Comparison of ENCODE assay signal across 9 mouse cellular contexts in the genomic region with DNA sequence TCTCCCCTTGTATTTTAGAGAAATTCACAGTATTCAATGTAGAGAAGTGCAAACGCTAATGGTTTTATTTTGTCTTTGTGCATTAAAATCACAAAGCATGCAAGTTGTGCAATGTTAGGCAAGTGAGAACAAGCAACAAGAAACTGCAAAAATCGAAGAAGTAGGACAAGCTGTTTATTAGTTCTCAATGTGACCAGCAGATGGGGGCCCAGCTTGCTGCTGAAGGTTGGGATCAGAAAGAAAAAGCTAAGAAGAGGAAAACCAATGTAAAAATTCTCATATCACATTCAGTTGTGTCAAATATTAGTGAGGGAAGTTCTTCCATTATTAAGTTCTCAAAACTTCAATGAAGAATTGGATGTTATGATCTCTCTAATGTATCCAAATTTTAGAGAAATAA.
DNase-seq lines count a peak whose midpoint lies in the region; ATAC-seq and TF ChIP-seq lines count a peak whose summit lies in the region.
"Had no signal": no experiment of that assay in that cellular context is flagged by ENCODE, and none has a peak within 500 bp of the region (broad histone marks: within the 10 kb centered on the region; RNA-seq: fewer than 3 reads in every experiment).

No protein-coding gene starts in this region.

- POLR2A ChIA-PET in Patski (lab: Charles Lee), result no interaction called here

- TF ChIP-seq CTCF in left cerebral cortex, adult 2 months (IDR thresholded peaks at IDR 0.05), result peak; percentile 47
- peak; percentile 38 for TF ChIP-seq CTCF in Patski (IDR thresholded peaks at IDR 0.05)

- no peak overlapping the region for H3K4me3 ChIP-seq in left cerebral cortex, adult 2 months

- intact Hi-C loops in left cerebral cortex, adult 2 months (cut with DNase I), result no loop called here

- no peak overlapping the region for H3K27ac ChIP-seq in left cerebral cortex, adult 2 months

- H3K27me3 ChIP-seq in Patski, result no peaks in the 10 kb centered on the region

- DNase-seq in cerebellum, postnatal 10 days, result peak; percentile 68 to 70
- DNase-seq in left cerebral cortex, adult 2 months (ENCODE audit: extremely low spot score in 1 of 2, low spot score in 2 of 2), result peak in 1 of 2 experiments; percentile 11
- no peak for DNase-seq in left cerebral cortex, adult 8-10 months (ENCODE audit: low spot score in 2 of 2)
- no peak for DNase-seq in Patski (ENCODE audit: low read depth, low spot score)
- peak; percentile 2 for DNase-seq in layer of hippocampus, adult 9-11 months
- no peak for DNase-seq in thymus, postnatal 25 days
- no peak for DNase-seq in ovary, postnatal 14 days (ENCODE audit: low spot score)
- DNase-seq: heart, postnatal 36 days had no signal

- in situ Hi-C loops in Patski (cut with MboI; ENCODE audit: low pct_unique_long_range_greater_than_20kb), result no loop called here

- ATAC-seq in cerebellum, adult (ENCODE audit: insufficient number of reproducible peaks, low FRiP score, low TSS enrichment), result no peak
- ATAC-seq in Patski, result no peak

- CTCF ChIA-PET in Patski (lab: Charles Lee), result no interaction called here

Comparison
In these comparisons a context has a peak if more than half of its experiments do, and no peak if none do; other contexts are left out.
1. DNase-seq: peak in cerebellum, postnatal 10 days (2 of 2) and layer of hippocampus, adult 9-11 months (single experiment); none in left cerebral cortex, adult 8-10 months (0 of 2), Patski (single experiment), thymus, postnatal 25 days (single experiment) and ovary, postnatal 14 days (single experiment).